Mouse (Mus musculus) hindbrain, embryonic 12.5 days (tissue): ENCODE measurements at regions not wholly inside any gene's neighbourhood (a gene's known extent, or its start where the extent isn't known, plus 50 kb on each side); places are given as distances from the start of the nearest gene placed in this dataset.

ENCODE experiments used
- ATAC-seq: fragments of 200-750 bp; cut with Nextera tagmentation; 2 replicates; pipeline ENCODE4 v1.8.0; 2017; ENCODE audit warnings: moderate TSS enrichment; ENCODE audit not compliant: low FRiP score
- H3K27ac ChIP-seq: fragments of 300-500 bp; sonication (generic); 2 replicates; pipeline ENCODE4 v1.5.1; 2016; ENCODE audit warnings: mild to moderate bottlenecking
- H3K27me3 ChIP-seq: fragments of 300-500 bp; sonication (generic); 2 replicates; pipeline ENCODE4 v1.6.1; 2016; ENCODE audit warnings: mild to moderate bottlenecking
- H3K36me3 ChIP-seq: fragments of 300-500 bp; sonication (generic); 2 replicates; pipeline ENCODE4 v1.6.1; 2016; ENCODE audit warnings: mild to moderate bottlenecking
- H3K4me1 ChIP-seq: fragments of 300-500 bp; sonication (generic); 2 replicates; pipeline ENCODE4 v1.6.1; 2016
- H3K4me2 ChIP-seq: fragments of 300-500 bp; sonication (generic); replicated peaks from 2 replicates; pipeline ENCODE4 v1.6.1; 2016; ENCODE audit warnings: mild to moderate bottlenecking
- H3K4me3 ChIP-seq: fragments of 300-500 bp; sonication (generic); 2 replicates; pipeline ENCODE4 v1.5.1; 2016; ENCODE audit warnings: mild to moderate bottlenecking
- H3K9ac ChIP-seq: fragments of 300-500 bp; sonication (generic); 2 replicates; pipeline ENCODE4 v1.6.1; 2016; ENCODE audit warnings: mild to moderate bottlenecking, moderate library complexity
- H3K9me3 ChIP-seq: fragments of 300-500 bp; sonication (generic); replicated peaks from 2 replicates; pipeline ENCODE4 v1.6.1; 2016; ENCODE audit warnings: mild to moderate bottlenecking
- WGBS: fragments of 180-500 bp; shearing (Covaris S2); methylation state at CpG from one replicate; pipeline ENCODE4 v1.1.7; 2016; 5-methylcytosine and 5-hydroxymethylcytosine counted together

GRCm38 (mm10) chr5:70024571-70024970 is 432.4 kb upstream of the Gnpda2 start:
- 55% methylated on average over 2 of the region's 2 CpGs for WGBS
- peak; percentile 73 for ATAC-seq

GRCm38 (mm10) chr5:70011951-70012350 is 419.8 kb upstream of the Gnpda2 start:
- no peaks in the 10 kb centered on the region for H3K27me3 ChIP-seq
- WGBS = 55% methylated on average over 1 of the region's 1 CpGs
- no peaks in the 10 kb centered on the region for H3K36me3 ChIP-seq
- no peaks in the 10 kb centered on the region for H3K9me3 ChIP-seq
- ATAC-seq = no peak
- no peak overlapping the region for H3K4me3 ChIP-seq
- no peak overlapping the region for H3K9ac ChIP-seq
- H3K27ac ChIP-seq = no peak overlapping the region
- H3K4me1 ChIP-seq = no peaks in the 10 kb centered on the region
- no peak overlapping the region for H3K4me2 ChIP-seq

More at GRCm38 (mm10) chr5:70024571-70024970, 432.4 kb upstream of the Gnpda2 start:
- Histone ChIP-seq H3K27ac (no peak overlapping the region), H3K36me3 (no peaks in the 10 kb centered on the region), H3K9me3 (no peaks in the 10 kb centered on the region), H3K4me3 (no peak overlapping the region), H3K9ac (no peak overlapping the region), H3K27me3 (no peaks in the 10 kb centered on the region), H3K4me2 (no peak overlapping the region), H3K4me1 (no peaks in the 10 kb centered on the region)
